Mouse (Mus musculus) lung, postnatal 0 days (tissue): ENCODE measurements at regions not wholly inside any gene's neighbourhood (a gene's known extent, or its start where the extent isn't known, plus 50 kb on each side); places are given as distances from the start of the nearest gene placed in this dataset.
A peak's percentile ranks its signal among the peaks of the same experiment; 100 is the strongest.

Source experiments
- CTCF ChIP-seq: IDR thresholded peaks from 2 replicates; pipeline ENCODE4 v1.5.1; 2016; ENCODE audit warnings: antibody characterized with exemption, mild to moderate bottlenecking
- EP300 ChIP-seq: IDR thresholded peaks from 2 replicates; pipeline ENCODE4 v1.6.1; 2016; ENCODE audit warnings: antibody characterized with exemption, mild to moderate bottlenecking, control low read depth

DNA sequence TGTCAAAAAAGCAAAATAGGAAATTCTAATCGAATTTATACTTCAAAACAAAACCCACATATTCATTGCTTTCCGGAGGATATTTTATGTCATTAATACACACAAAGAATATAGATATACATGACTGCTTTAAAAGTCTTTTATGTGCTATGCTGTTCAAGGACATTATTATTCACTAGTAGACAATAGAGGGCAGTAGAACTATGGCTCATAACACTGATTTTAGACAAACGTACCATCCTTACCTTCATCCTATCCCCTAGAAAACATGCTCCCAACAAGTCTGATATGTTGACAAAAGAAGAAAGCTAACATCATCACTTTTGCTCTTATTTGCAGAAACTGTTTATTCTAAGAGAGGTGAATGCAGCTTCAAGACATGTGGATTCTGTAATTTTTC lies 566.8 kb downstream of the Gabrg2 start:
- TF ChIP-seq EP300 (no peak), CTCF (peak; percentile 30)
